Mouse (Mus musculus) adipocyte (in vitro differentiated cells): ENCODE results near the gene 6430531B16Rik.

ENCODE experiments used
- DNase-seq: peaks from one replicate; pipeline ENCODE4 v3.0.0-alpha.2; 2016; ENCODE audit warnings: low spot score

6430531B16Rik gene

DNA sequence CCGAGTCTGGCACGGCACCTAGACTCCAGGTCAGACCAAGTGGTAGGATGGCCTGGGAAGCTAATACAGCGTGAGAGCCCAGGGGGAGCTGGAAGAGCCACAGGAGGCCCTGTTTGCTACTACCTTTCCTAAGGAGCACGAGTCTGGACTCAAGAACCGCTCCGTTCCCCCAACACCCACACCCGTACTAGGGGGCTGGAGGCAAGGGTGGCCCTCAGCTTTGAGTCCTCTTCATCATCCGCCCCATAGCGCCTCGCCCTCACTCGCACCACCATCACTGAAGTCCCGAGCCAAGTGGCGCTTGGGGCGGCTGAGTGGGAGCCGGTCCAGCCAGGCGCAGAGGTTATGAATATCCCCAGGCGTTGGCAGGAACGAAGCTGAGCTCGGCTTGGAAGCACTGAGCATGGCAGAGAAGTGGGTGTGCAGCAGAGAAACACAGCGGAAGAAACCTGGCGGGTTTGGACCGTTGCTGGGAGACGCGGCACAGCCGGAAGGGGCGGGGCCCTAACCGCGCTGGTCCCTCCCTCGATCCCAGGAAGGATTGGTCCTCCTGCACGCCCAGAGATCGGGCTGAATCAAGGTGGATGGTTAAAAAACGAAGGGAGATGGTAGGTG lies at the start of gene 6430531B16Rik:
Gene 6430531B16Rik (minus strand): TSS at position 478 of the 615 bp plus-strand sequence.
- no peak for DNase-seq

DNA sequence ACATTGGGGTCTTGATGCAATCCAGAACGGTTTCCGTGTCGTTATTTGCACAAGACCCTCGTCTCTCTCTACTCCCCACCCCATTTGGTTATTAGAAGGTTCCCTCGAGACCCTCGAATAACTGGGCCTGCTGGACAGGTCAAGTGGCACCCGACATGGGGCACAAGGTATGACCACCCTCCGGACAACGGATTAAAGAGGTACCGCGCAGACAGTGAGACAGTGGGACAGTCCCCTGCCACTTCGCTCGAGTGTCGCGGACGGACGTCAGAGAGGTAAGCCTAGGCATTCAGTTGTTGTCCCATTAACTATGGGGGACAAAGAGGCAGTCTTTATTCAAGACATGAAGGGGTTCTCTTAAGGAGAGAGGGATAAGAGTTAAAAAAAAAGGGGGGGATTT lies 32.8 kb upstream of the 6430531B16Rik start:
- no peak for DNase-seq

GRCm38 (mm10) chr7:140007781-140008180 lies 29.2 kb upstream of the 6430531B16Rik start:
- no peak for DNase-seq

- no peak for DNase-seq
These were observed 28.5 kb upstream of the 6430531B16Rik start for GRCm38 (mm10) chr7:140006861-140007611.

DNA sequence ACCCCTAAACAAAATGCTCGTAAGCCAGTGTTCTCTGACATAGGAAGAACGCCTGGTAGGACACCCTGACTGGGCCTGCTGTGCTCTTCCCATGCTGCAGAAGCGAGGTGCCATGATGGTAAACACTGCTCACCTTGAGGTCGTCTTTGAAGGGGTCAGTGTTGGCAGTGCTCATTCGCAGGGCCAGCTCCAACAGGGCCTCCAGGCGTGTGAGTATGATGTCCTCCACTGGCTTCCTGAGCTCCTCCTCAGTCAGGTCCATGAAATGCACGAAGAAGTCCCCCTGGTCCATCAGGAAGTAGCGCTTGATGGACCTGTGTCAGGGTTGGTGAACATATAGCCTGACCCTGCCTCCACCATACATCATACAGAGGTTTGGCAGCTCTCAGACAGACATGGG lies 26.1 kb upstream of the 6430531B16Rik start:
- DNase-seq, result no peak

GRCm38 (mm10) chr7:140001086-140001740 lies 22.7 kb upstream of the 6430531B16Rik start:
- DNase-seq, result no peak

DNA sequence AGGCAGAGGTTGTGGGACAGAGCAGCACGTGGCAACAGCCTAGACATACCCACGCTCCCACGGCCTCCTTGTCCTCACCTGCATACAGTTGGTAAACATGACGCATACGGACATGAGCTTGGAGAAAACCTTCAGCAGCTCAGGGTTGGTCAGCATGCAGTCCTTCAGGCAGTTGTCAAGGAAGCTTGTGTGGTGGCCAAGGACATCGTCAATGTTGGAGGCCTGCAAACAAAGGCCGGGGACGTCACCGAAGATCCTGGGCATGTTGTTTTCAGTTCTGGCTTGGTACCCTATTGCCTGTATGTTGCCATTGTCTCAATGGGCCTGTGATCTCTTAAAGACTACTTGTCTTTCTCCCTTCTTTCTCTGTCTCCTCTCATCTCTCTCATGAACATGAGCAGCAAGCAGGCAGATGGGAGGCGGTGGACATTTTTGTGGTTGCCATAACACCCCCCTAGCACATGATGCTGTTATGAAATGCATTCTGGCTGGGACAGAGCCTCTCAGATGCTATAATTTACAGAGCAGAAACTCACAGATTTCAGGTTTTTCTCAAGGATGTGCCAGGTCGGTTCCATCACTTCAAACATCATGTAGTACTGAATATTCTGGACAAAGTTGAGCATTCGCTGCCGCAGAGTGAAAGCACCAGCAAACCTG lies 20.3 kb upstream of the 6430531B16Rik start:
- no peak for DNase-seq

- DNase-seq, result peak; percentile 58
These were observed 16.1 kb upstream of the 6430531B16Rik start for GRCm38 (mm10) chr7:139994676-139995075.

DNA sequence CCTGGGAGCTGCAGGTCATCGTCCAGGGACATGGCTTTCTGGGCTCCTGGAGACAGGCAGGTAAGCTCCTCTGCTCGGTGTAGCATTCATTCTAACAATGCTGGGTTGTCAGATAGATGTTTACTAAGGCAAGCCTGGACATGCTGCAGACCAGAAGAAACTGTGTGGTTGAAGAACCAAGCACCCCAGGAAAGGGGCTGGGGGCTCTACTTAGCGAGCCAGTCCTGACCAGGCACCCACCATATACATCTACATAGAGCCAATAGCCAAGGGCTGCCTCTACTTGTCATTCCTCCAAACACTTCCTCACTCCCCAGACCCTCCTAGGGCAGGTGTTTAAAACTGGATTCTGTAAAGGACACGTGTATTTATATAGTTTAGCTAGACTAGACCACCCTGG lies 15.6 kb upstream of the 6430531B16Rik start:
- no peak for DNase-seq

- no peak for DNase-seq
These were observed 15.0 kb upstream of the 6430531B16Rik start for GRCm38 (mm10) chr7:139993532-139993931.

DNA sequence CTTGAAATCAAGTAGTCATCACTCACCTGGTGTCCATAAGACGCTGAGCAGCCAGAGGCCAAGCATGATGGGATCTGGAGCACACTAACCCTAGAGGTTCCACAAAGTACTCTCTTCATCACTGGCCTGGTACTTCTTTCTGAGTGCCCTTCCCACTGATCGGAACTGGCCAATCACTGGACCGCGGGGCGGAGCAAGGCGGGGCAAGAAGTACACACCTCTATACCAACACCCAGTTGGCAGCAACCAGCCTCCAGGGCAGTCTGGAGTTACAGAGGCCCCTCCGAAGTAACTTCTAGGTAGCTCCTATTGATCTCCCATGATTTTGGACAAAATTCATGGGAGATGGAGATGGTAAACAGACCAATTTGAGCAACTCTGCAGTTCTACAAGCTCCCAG lies 13.9 kb upstream of the 6430531B16Rik start, which contains the start of gene Adam8:
Gene Adam8 (minus strand): TSS at position 157 of the 400 bp plus-strand sequence.
- DNase-seq, result no peak

GRCm38 (mm10) chr7:139990864-139991394 lies 12.4 kb upstream of the 6430531B16Rik start:
- DNase-seq, result no peak

DNA sequence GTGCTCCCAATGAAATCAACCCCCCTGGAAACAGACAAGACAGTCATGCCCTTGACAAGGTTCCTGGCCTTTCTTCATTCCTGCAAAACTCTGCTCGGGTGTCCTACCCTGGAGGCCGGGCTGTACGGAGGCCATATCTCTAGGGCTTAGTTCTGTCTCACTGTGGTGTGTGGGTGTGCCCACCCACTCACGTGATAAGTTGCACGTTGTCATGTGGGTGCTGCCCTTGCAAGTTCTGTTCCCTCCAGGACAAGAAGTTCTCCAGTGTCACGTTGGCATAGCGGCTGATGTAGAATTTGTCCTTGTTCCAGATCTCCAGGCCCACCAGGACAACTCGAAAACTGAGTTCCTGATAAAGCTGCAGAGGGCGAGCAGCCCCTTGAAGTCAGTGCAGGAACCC lies 9.7 kb upstream of the 6430531B16Rik start:
- no peak for DNase-seq

DNA sequence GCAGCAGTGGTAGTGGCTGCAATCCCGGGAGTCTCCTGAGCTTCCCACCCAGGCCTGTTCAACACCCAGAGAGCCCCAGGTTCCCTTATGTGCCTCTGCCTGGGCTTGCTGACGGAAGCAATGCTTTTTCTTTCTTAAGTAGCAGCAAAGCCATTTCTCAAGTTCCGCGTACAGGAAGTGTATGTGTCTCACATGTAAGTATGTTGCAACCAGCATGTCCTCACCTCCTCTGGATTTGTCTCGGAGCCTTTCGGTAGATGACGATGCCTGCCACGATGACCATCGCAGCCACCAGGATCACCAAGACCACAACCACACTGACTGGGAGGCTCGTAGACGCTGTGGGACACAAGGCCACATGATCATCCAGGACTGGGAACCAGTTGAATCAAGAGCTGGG lies 6.0 kb upstream of the 6430531B16Rik start:
- no peak for DNase-seq

DNA sequence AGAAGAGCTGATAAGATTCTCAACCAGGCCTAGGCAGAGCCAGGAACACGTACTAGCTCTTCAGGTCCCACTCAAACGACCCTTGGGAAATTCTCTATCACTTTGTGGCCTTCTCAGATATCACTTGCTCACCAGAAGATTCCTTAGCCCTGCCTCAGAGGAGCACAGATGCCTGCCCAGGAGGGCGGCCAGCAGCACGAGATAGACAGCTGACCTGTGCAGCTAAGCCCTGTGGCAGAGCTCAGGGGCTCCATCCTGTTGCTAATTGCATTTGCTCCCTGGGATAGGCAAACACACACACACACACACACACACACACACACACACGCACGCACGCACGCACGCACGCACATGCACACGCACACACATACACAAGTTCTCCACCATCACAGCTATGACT lies 3.5 kb upstream of the 6430531B16Rik start:
- DNase-seq, result no peak

GRCm38 (mm10) chr7:139980778-139981177 lies 2.2 kb upstream of the 6430531B16Rik start:
- DNase-seq, result no peak

- no peak for DNase-seq
These were observed 610 bp upstream of the 6430531B16Rik start for GRCm38 (mm10) chr7:139979011-139979719.

GRCm38 (mm10) chr7:139975471-139975870 lies 3.1 kb downstream of the 6430531B16Rik start:
- no peak for DNase-seq

DNA sequence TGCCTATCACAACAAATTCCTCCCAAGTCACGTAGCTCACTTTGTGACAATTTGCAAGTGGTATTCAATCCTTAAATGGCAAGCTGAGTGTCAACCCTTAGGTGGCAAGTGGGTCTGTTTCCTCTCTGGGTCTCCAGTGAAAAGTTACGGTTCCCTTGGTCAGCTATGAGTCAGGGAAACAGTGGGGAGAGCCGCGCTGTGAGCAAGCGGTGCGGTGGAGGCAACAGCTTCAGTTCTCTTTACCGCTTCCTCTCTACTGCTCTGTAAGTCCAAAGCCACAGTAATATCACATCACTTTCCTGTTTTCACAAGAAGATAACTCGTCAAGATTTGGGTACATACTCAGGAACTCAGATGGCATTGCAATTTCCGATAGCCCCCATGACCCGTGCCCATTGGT lies 4.2 kb downstream of the 6430531B16Rik start:
- no peak for DNase-seq

DNA sequence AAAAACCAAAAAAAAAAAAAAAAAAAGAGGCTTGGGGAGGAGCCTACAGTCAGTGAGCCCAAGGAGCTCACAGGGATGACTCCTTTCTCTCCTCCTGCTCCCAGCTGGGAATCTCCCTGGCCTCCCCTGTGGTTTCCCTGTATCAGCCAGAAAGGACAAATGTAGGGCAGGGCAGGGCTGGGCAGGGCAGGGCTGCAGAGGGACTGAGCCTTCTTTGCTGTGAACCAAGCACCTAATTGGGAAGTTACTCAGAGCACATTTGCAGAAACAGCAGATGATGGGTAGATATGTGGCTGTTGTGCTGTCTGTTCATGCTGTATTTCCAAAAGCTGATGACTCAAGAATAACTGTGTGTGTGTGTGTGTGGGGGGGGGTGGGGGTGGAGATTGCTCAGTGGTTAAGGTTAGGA lies 5.6 kb downstream of the 6430531B16Rik start:
- DNase-seq, result no peak

GRCm38 (mm10) chr7:139971436-139971835 lies 7.1 kb downstream of the 6430531B16Rik start:
- DNase-seq, result no peak

GRCm38 (mm10) chr7:139970979-139971378 lies 7.6 kb downstream of the 6430531B16Rik start:
- DNase-seq, result no peak
